In genomic region chr4:135606271-135606670, GRCm38 (mm10) we compare ENCODE assay signal across 17 mouse cellular contexts.
DNase-seq lines count a peak whose midpoint lies in the region; ATAC-seq lines count a peak whose summit lies in the region.
"Had no signal": no experiment of that assay in that cellular context is flagged by ENCODE, and none has a peak within 500 bp of the region (broad histone marks: within the 10 kb centered on the region; RNA-seq: fewer than 3 reads in every experiment).

No protein-coding gene starts in this region.

- ATAC-seq in cerebellum, adult (ENCODE audit: insufficient number of reproducible peaks, low FRiP score, low TSS enrichment), result no peak
- ATAC-seq: activated CD4-positive, CD25-positive, alpha-beta regulatory T cell, adult 4 months; CD4-positive, CD25-positive, alpha-beta regulatory T cell, adult 4 months; Patski had no signal

- DNase-seq in cerebellum, postnatal 10 days, result peak; percentile 53 to 55
- DNase-seq in cerebellum, postnatal 4 days (ENCODE audit: low spot score in 2 of 2), result no peak
- peak; percentile 46 to 52 for DNase-seq in cerebellum, postnatal 14 days
- DNase-seq: adrenal gland, adult 2 months; adrenal gland, adult 8-10 months; adrenal gland, postnatal 10 days; adrenal gland, postnatal 14 days; adrenal gland, postnatal 25 days; adrenal gland, postnatal 36 days; B cell, adult 2 months; cerebellum, adult 11 months; cerebellum, adult 11-12 months; cerebellum, adult 18-20 months had no signal

Comparison
In these comparisons a context has a peak if more than half of its experiments do, and no peak if none do; other contexts are left out.
1. DNase-seq: peak in cerebellum, postnatal 10 days (2 of 2) and cerebellum, postnatal 14 days (2 of 2); none in cerebellum, postnatal 4 days (0 of 2).